Mouse (Mus musculus): ENCODE results near the gene Ceacam1.

GRCm38 (mm10) chr7:25419536-25419935, 57.9 kb downstream of the Ceacam1 start:
- TF ChIP-seq CTCF (IDR thresholded peaks at IDR 0.05; ENCODE audit: insufficient read depth, low read depth, low read length) (no peak), POLR2A (IDR thresholded peaks at IDR 0.05; ENCODE audit: insufficient read depth, low read depth, low read length) (no peak)
